Mouse (Mus musculus): Measurements from ENCODE around the gene Gm10134. TPM values are rescaled to one million over a fixed set of nuclear protein-coding genes. Genes with fewer than 3 reads are reported as not detected.

The Gm10134 gene
- total and polyA plus RNA-seq, 3 experiments = not detected

- Histone ChIP-seq H3K4me2 (ENCODE audit: insufficient read depth, low read depth, poor library complexity, severe bottlenecking) (no peak overlapping the region), H3K4me1 (ENCODE audit: control insufficient read depth in 1 of 2, insufficient read depth in 2 of 2) (no peaks in the 10 kb centered on the region), H3K4me3 (replicated peaks in 1 of 3; ENCODE audit: low read depth in 2 of 3, low read length in 2 of 3, poor library complexity in 1 of 3) (no peak overlapping the region), H3K9me3 (replicated peaks; ENCODE audit: low read length) (no peaks in the 10 kb centered on the region), H3K9ac (ENCODE audit: insufficient read depth, low read depth) (no peak overlapping the region), H3K79me2 (replicated peaks; ENCODE audit: control insufficient read depth, extremely low read depth, insufficient read depth, poor library complexity, severe bottlenecking) (no peaks in the 10 kb centered on the region), H3K27me3 (replicated peaks) (peaks cover 10% of the 10 kb centered on the region), H3K36me3 (replicated peaks in 1 of 2; ENCODE audit: control insufficient read depth in 1 of 2, insufficient read depth in 1 of 2, low read length in 1 of 2) (no peaks in the 10 kb centered on the region), H3K27ac (ENCODE audit: insufficient read depth, low read depth) (no peak overlapping the region)
- in situ Hi-C loops (cut with MboI; ENCODE audit: low pct_ligation_motif_present, low pct_unique_long_range_greater_than_20kb, low sequenced_read_pairs) = no loop called here
- DNase-seq (ENCODE audit: extremely low read depth) = no peak
- TF ChIP-seq ZKSCAN1 (IDR thresholded peaks at IDR 0.05; ENCODE audit: borderline replicate concordance, low read depth, low read length) = no peak
- TF ChIP-seq POLR2A (IDR thresholded peaks at IDR 0.05; ENCODE audit: low read depth, low read length) = no peak
- TF ChIP-seq MXI1 (IDR thresholded peaks at IDR 0.05; ENCODE audit: low read depth, low read length) = no peak
- no peak for TF ChIP-seq USF2 (conservative IDR thresholded peaks at IDR 0.05; ENCODE audit: low read depth, low read length)
- no peak for TF ChIP-seq TBP (conservative IDR thresholded peaks at IDR 0.05; ENCODE audit: low read depth, low read length)
- dilution Hi-C loops (cut with MboI; ENCODE audit: extremely low pct_ligation_motif_present, extremely low pct_unique_long_range_greater_than_20kb, low sequenced_read_pairs) = no loop called here
Observed at GRCm38 (mm10) chr2:28479208-28480204, 26.4 kb upstream of the Gm10134 start.

- Histone ChIP-seq H3K36me3 (replicated peaks in 1 of 2; ENCODE audit: control insufficient read depth in 1 of 2, insufficient read depth in 1 of 2, low read length in 1 of 2) (no peaks in the 10 kb centered on the region), H3K9ac (ENCODE audit: insufficient read depth, low read depth) (no peak overlapping the region), H3K4me1 (ENCODE audit: control insufficient read depth in 1 of 2, insufficient read depth in 2 of 2) (no peaks in the 10 kb centered on the region), H3K79me2 (replicated peaks; ENCODE audit: control insufficient read depth, extremely low read depth, insufficient read depth, poor library complexity, severe bottlenecking) (no peaks in the 10 kb centered on the region), H3K4me3 (replicated peaks in 1 of 3; ENCODE audit: low read depth in 2 of 3, low read length in 2 of 3, poor library complexity in 1 of 3) (no peak overlapping the region), H3K27ac (ENCODE audit: insufficient read depth, low read depth) (no peak overlapping the region), H3K4me2 (ENCODE audit: insufficient read depth, low read depth, poor library complexity, severe bottlenecking) (no peak overlapping the region), H3K9me3 (replicated peaks; ENCODE audit: low read length) (peaks cover 2% of the 10 kb centered on the region), H3K27me3 (replicated peaks) (peaks cover 20% of the 10 kb centered on the region)
- no peak for DNase-seq (ENCODE audit: extremely low read depth)
- TF ChIP-seq EP300 (IDR thresholded peaks at IDR 0.05; ENCODE audit: low read length) (no peak), USF1 (IDR thresholded peaks at IDR 0.05; ENCODE audit: low read depth, low read length) (no peak), MYC (IDR thresholded peaks at IDR 0.05; ENCODE audit: low read depth, low read length) (no peak), ETS1 (conservative IDR thresholded peaks at IDR 0.05; ENCODE audit: low read depth, low read length) (no peak), CHD2 (IDR thresholded peaks at IDR 0.05; ENCODE audit: low read length) (no peak), MEF2A (IDR thresholded peaks at IDR 0.05; ENCODE audit: borderline replicate concordance, low read depth, low read length) (no peak), TCF12 (IDR thresholded peaks at IDR 0.05; ENCODE audit: low read depth, low read length) (no peak), POLR2AphosphoS2 (IDR thresholded peaks at IDR 0.05; ENCODE audit: low read depth, low read length) (no peak), RCOR1 (conservative IDR thresholded peaks at IDR 0.05; ENCODE audit: low read depth, low read length) (no peak), MAZ (IDR thresholded peaks at IDR 0.05; ENCODE audit: low read depth, low read length) (no peak), KAT2A (IDR thresholded peaks at IDR 0.05; ENCODE audit: insufficient replicate concordance, low read length) (no peak), ELF1 (IDR thresholded peaks at IDR 0.05; ENCODE audit: low read depth, low read length) (no peak), IRF4 (IDR thresholded peaks at IDR 0.05; ENCODE audit: low read depth, low read length) (no peak), SIN3A (IDR thresholded peaks at IDR 0.05; ENCODE audit: low read length) (no peak), MAX (IDR thresholded peaks at IDR 0.05; ENCODE audit: low read length) (no peak), JUN (IDR thresholded peaks at IDR 0.05; ENCODE audit: insufficient read depth, low read depth, low read length) (no peak), JUND (conservative IDR thresholded peaks at IDR 0.05; ENCODE audit: low read depth, low read length) (no peak), ZKSCAN1 (IDR thresholded peaks at IDR 0.05; ENCODE audit: borderline replicate concordance, low read depth, low read length) (no peak)
- dilution Hi-C loops (cut with MboI; ENCODE audit: extremely low pct_ligation_motif_present, extremely low pct_unique_long_range_greater_than_20kb, low sequenced_read_pairs) (no loop called here), in situ Hi-C loops (cut with MboI; ENCODE audit: low pct_ligation_motif_present, low pct_unique_long_range_greater_than_20kb, low sequenced_read_pairs) (no loop called here)
Observed at GRCm38 (mm10) chr2:28483861-28484260, 22.0 kb upstream of the Gm10134 start.
